Mouse (Mus musculus) C2C12 (cell line): ENCODE data around the gene Ccdc61. TPM values are rescaled to one million over a fixed set of nuclear protein-coding genes. Genes with fewer than 3 reads are reported as not detected.
A peak's percentile ranks its signal among the peaks of the same experiment; 100 is the strongest.

Experiments
- H3K27me3 ChIP-seq: one replicate; pipeline ENCODE4 v1.6.1; 2011; ENCODE audit not compliant: control insufficient read depth, insufficient read depth, insufficient read length
- H3K36me3 ChIP-seq: one replicate; pipeline ENCODE4 v1.6.1; 2011; ENCODE audit not compliant: control insufficient read depth, insufficient read depth
- H3K4me3 ChIP-seq: one replicate; pipeline ENCODE4 v1.5.1; 2011; ENCODE audit warnings: mild to moderate bottlenecking, control low read depth; ENCODE audit not compliant: poor library complexity, insufficient read depth, severe bottlenecking
- H3K79me2 ChIP-seq: one replicate; pipeline ENCODE4 v1.6.1; 2011; ENCODE audit not compliant: control insufficient read depth, insufficient read depth
- H3K79me3 ChIP-seq: one replicate; pipeline ENCODE4 v1.6.1; 2011; ENCODE audit warnings: low read depth, control low read depth
- H3ac ChIP-seq: one replicate; pipeline ENCODE3; 2011; ENCODE audit warnings: low read depth; ENCODE audit not compliant: control insufficient read depth, insufficient read length
- CEBPB ChIP-seq: IDR thresholded peaks from one replicate; pipeline ENCODE4 v1.6.1; 2011; ENCODE audit warnings: low read depth, mild to moderate bottlenecking, control low read depth, moderate library complexity
- CTCF ChIP-seq: IDR thresholded peaks from one replicate; pipeline ENCODE4 v1.5.1; 2011; ENCODE audit not compliant: control insufficient read depth, insufficient read depth, insufficient read length
- FOSL1 ChIP-seq: IDR thresholded peaks from one replicate; pipeline ENCODE4 v1.8.0; 2011; ENCODE audit warnings: mild to moderate bottlenecking, low read length; ENCODE audit not compliant: poor library complexity, insufficient read depth, severe bottlenecking
- MAX ChIP-seq: IDR thresholded peaks from one replicate; pipeline ENCODE4 v1.6.1; 2011; ENCODE audit warnings: mild to moderate bottlenecking, control low read depth
- MYOD1 ChIP-seq: IDR thresholded peaks from one replicate; pipeline ENCODE4 v1.6.1; 2011; ENCODE audit warnings: low read depth; ENCODE audit not compliant: control insufficient read depth, insufficient read length
- MYOG ChIP-seq: IDR thresholded peaks from one replicate; pipeline ENCODE4 v1.6.1; 2011; ENCODE audit not compliant: control insufficient read depth, insufficient read length; ENCODE audit errors: extremely low read depth
- USF1 ChIP-seq: IDR thresholded peaks from one replicate; pipeline ENCODE4 v1.6.1; 2011; ENCODE audit warnings: low read depth, mild to moderate bottlenecking, control low read depth, moderate library complexity
- polyA plus RNA-seq: library from polyadenylated mRNA; unstranded; fragments of >200 nt; fragmentation: generic; extraction: Trizol; gene quantifications from one replicate; pipeline ENCODE4 v1.2.1, GENCODE M21; 2012; ENCODE audit warnings: missing spikeins

Gene Ccdc61
- polyA plus RNA-seq, 1 experiment, result 10.8 TPM

- Histone ChIP-seq H3K79me3 (no peaks in the 10 kb centered on the region), H3K36me3 (no peaks in the 10 kb centered on the region), H3K27me3 (no peaks in the 10 kb centered on the region), H3ac (peak overlapping the region; percentile 31), H3K4me3 (no peak overlapping the region), H3K79me2 (no peaks in the 10 kb centered on the region)
- TF ChIP-seq CTCF (peak; percentile 66), MYOD1 (no peak)
Observed at GRCm38 (mm10) chr7:18891872-18892599, 18.2 kb downstream of the Ccdc61 start.

GRCm38 (mm10) chr7:18890848-18891247, 19.4 kb downstream of the Ccdc61 start:
- H3K79me2 ChIP-seq, result no peaks in the 10 kb centered on the region
- no peaks in the 10 kb centered on the region for H3K27me3 ChIP-seq
- H3K4me3 ChIP-seq, result no peak overlapping the region
- no peak for TF ChIP-seq MAX
- no peak for TF ChIP-seq FOSL1
- no peak for TF ChIP-seq CEBPB
- TF ChIP-seq USF1, result no peak
- TF ChIP-seq MYOG, result no peak
- TF ChIP-seq MYOD1, result no peak
- H3ac ChIP-seq, result no peak overlapping the region
- H3K36me3 ChIP-seq, result no peaks in the 10 kb centered on the region
- H3K79me3 ChIP-seq, result no peaks in the 10 kb centered on the region

GRCm38 (mm10) chr7:18886963-18887362, 23.3 kb downstream of the Ccdc61 start:
- Histone ChIP-seq H3K27me3 (peaks cover 4% of the 10 kb centered on the region), H3K79me3 (no peaks in the 10 kb centered on the region)
- TF ChIP-seq MYOD1 (no peak), FOSL1 (no peak), MAX (no peak), CEBPB (no peak), USF1 (no peak), MYOG (no peak), CTCF (no peak)

GRCm38 (mm10) chr7:18884745-18885422, 25.3 kb downstream of the Ccdc61 start:
- H3ac ChIP-seq, result no peak overlapping the region
- no peak for TF ChIP-seq USF1
- TF ChIP-seq FOSL1, result no peak
- TF ChIP-seq MYOG, result no peak
- TF ChIP-seq MYOD1, result no peak
- no peak for TF ChIP-seq MAX
- H3K27me3 ChIP-seq, result peaks cover 5% of the 10 kb centered on the region
- no peaks in the 10 kb centered on the region for H3K79me3 ChIP-seq
- H3K4me3 ChIP-seq, result no peak overlapping the region
- no peaks in the 10 kb centered on the region for H3K79me2 ChIP-seq
- H3K36me3 ChIP-seq, result no peaks in the 10 kb centered on the region

More at GRCm38 (mm10) chr7:18886963-18887362, 23.3 kb downstream of the Ccdc61 start:
- Histone ChIP-seq H3ac (no peak overlapping the region), H3K36me3 (no peaks in the 10 kb centered on the region), H3K79me2 (no peaks in the 10 kb centered on the region), H3K4me3 (no peak overlapping the region)

- Histone ChIP-seq H3K79me2 (no peaks in the 10 kb centered on the region), H3K36me3 (no peaks in the 10 kb centered on the region), H3K4me3 (no peak overlapping the region), H3ac (no peak overlapping the region), H3K27me3 (peaks cover 5% of the 10 kb centered on the region), H3K79me3 (no peaks in the 10 kb centered on the region)
- TF ChIP-seq MAX, result no peak
- no peak for TF ChIP-seq MYOD1
- no peak for TF ChIP-seq CEBPB
- TF ChIP-seq USF1, result no peak
- no peak for TF ChIP-seq MYOG
- no peak for TF ChIP-seq CTCF
Observed at GRCm38 (mm10) chr7:18883991-18884744, 26.0 kb downstream of the Ccdc61 start.

- no peaks in the 10 kb centered on the region for H3K36me3 ChIP-seq
- H3K79me3 ChIP-seq, result no peaks in the 10 kb centered on the region
- H3K4me3 ChIP-seq, result no peak overlapping the region
- H3K79me2 ChIP-seq, result no peaks in the 10 kb centered on the region
- TF ChIP-seq MYOD1, result no peak
- no peak for TF ChIP-seq CEBPB
- no peak for TF ChIP-seq MYOG
- TF ChIP-seq FOSL1, result no peak
- H3K27me3 ChIP-seq, result peaks cover 5% of the 10 kb centered on the region
- H3ac ChIP-seq, result no peak overlapping the region
Observed at GRCm38 (mm10) chr7:18878691-18879090, 31.5 kb downstream of the Ccdc61 start.
